Mouse (Mus musculus) adrenal gland, postnatal 4 days (tissue): Measurements from ENCODE around the gene Gpcpd1. TPM values are rescaled to one million over a fixed set of nuclear protein-coding genes. Genes with fewer than 3 reads are reported as not detected.
"Not testable (repeated sequence)": the region's sequence is repeated elsewhere in the genome, so short reads cannot be mapped to it uniquely, and the experiment has no call there.

Source experiments
- DNase-seq, 2 experiments: peaks; one replicate each; pipeline ENCODE4 v3.0.0; 2021 to 2022; ENCODE audit warnings: low spot score in 2 of 2, mixed read lengths in 2 of 2
- long read RNA-seq, 2 experiments: library from polyadenylated mRNA; stranded (forward); transcript quantifications; one replicate each; pipeline ENCODE4 v2.0.0; 2021
- total RNA-seq, 2 experiments: library from RNA; stranded (reverse); gene quantifications; 2 replicates each; pipeline ENCODE4 v1.2.3; 2021

Gene Gpcpd1
- 10 to 100 TPM; 36.9 to 40.5 TPM for total RNA-seq
- long read RNA-seq, experiment 1, transcript Gpcpd1-202 (20 exons, 3,686 nt) = major isoform, 5 of 14 reads
- long read RNA-seq, experiment 1, partial matches to known transcripts = 6 of 14 reads
- long read RNA-seq, experiment 1, other reads (novel, unspliced or antisense) = 1 of 14 reads
- long read RNA-seq, experiment 2, transcript Gpcpd1-205 (20 exons, 3,703 nt) = minor isoform, 10 of 42 reads
- long read RNA-seq, experiment 2, transcript Gpcpd1-202 (20 exons, 3,686 nt) = major isoform, 18 of 42 reads
- long read RNA-seq, experiment 2, partial matches to known transcripts = 7 of 42 reads
- long read RNA-seq, experiment 2, other reads (novel, unspliced or antisense) = 5 of 42 reads

GRCm38 (mm10) chr2:132587240-132587779 is at the start of gene Gpcpd1:
Gpcpd1 (minus strand) TSS chr2:132587729.
- DNase-seq = no peak

GRCm38 (mm10) chr2:132636534-132636933 is 49.0 kb upstream of the Gpcpd1 start:
- DNase-seq = no peak

- DNase-seq = no peak
These were observed 41.1 kb upstream of the Gpcpd1 start for GRCm38 (mm10) chr2:132628626-132629025.

GRCm38 (mm10) chr2:132623092-132623491 is 35.6 kb upstream of the Gpcpd1 start:
- no peak for DNase-seq

GRCm38 (mm10) chr2:132617693-132618092 is 30.2 kb upstream of the Gpcpd1 start:
- DNase-seq = no peak

- no peak for DNase-seq
These were observed 26.2 kb upstream of the Gpcpd1 start for GRCm38 (mm10) chr2:132613581-132614188.

- DNase-seq = no peak
These were observed 24.2 kb upstream of the Gpcpd1 start for GRCm38 (mm10) chr2:132611551-132612233.

GRCm38 (mm10) chr2:132607141-132608093 is 19.9 kb upstream of the Gpcpd1 start:
- DNase-seq = no peak

- DNase-seq = no peak
These were observed 18.4 kb upstream of the Gpcpd1 start for GRCm38 (mm10) chr2:132605795-132606563.

- no peak for DNase-seq
These were observed 17.4 kb upstream of the Gpcpd1 start for GRCm38 (mm10) chr2:132604922-132605321.

GRCm38 (mm10) chr2:132603706-132604105 is 16.2 kb upstream of the Gpcpd1 start:
- no peak for DNase-seq

GRCm38 (mm10) chr2:132601777-132602176 is 14.2 kb upstream of the Gpcpd1 start:
- DNase-seq = no peak

GRCm38 (mm10) chr2:132600081-132600480 is 12.6 kb upstream of the Gpcpd1 start:
- no peak for DNase-seq

GRCm38 (mm10) chr2:132599127-132599526 is 11.6 kb upstream of the Gpcpd1 start:
- peak in 1 of 2 experiments; percentile 27 for DNase-seq

- no peak for DNase-seq
These were observed 10.4 kb upstream of the Gpcpd1 start for GRCm38 (mm10) chr2:132597866-132598480.

GRCm38 (mm10) chr2:132597226-132597625 is 9.7 kb upstream of the Gpcpd1 start:
- DNase-seq = no peak

GRCm38 (mm10) chr2:132595601-132596235 is 8.2 kb upstream of the Gpcpd1 start:
- DNase-seq = no peak

GRCm38 (mm10) chr2:132592126-132592525 is 4.6 kb upstream of the Gpcpd1 start:
- no peak for DNase-seq

- DNase-seq = not testable (repeated sequence)
These were observed 4.0 kb upstream of the Gpcpd1 start for GRCm38 (mm10) chr2:132591579-132591978.
